Mouse (Mus musculus): ENCODE measurements around the gene Vstm2l.
A peak's percentile ranks its signal among the peaks of the same experiment; 100 is the strongest.

Gene Vstm2l

DNA sequence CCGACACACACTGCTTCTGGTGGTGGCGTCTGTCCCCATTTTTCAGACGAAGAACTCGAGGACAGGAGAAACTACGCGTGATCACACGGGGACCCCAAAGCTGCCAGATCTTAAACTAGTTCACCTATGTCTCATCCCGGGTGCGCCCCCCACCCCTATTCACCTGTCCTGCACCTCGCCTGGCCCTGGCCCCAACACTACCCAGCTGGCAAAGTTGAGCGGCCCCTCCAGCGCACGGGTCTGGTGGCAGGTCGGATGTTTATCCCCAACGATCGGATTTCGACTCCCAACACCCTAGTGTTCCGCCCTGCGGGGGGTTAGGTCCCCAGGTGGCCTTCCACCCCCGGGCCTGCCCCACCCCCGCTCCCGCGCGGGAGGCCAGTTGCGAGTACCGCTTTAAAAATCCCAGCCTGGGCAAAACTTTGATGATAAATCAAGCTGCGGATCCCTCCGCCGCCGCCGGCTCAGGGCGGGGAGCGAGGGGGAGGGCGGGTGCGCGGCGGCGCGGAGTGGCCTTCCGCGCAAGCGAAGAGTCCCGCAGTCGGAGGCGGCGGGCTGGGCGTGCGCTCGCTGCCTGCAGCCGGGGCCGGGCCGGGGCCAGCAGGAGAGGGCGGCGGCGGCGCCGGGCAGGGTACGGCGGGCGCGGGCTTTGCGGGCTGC, at the start of gene Vstm2l:
Vstm2l (plus strand) TSS at position 549 of the 660 bp plus-strand sequence.
- DNase-seq (ENCODE audit: low read depth), result no peak

DNA sequence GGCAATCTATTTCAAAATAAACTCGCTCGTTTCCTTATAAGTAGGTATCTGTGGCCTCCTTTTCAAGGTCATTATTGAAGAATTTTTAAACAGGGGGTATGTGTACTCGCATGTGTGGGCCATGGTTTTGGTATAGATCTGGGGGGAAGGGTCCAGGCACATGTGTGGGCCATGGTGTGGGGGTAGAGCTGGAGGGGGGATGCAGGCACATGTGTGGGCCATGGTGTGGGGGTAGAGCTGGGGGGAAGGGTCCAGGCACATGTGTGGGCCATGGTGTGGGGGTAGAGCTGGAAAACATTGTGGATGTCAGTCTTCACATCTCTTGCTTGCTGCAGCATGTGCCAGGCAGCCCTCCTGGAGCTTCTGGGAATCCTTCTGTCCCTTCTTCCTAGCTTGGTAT, 47.3 kb upstream of the Vstm2l start:
- DNase-seq (ENCODE audit: low read depth), result no peak

DNA sequence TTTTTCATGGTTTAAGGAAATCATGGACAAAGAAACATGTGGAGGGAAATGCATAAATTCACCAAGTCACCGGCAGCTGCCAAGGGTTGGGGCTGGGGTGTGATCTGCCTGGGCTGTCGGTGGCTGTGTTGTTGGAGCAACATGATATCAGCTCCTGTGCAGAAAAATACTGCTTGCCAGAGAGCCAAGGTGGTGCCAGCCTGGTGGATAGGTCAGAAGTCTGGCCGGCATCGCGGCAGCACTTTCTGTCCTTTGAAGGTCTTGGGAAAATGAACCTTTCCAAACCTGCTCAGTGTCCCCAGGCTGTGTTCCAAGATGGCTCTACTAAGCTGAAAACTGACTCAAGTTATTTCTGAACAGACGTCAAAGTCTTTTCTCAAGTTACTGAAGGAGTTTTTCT, 44.2 kb upstream of the Vstm2l start:
- DNase-seq (ENCODE audit: low read depth), result no peak

DNA sequence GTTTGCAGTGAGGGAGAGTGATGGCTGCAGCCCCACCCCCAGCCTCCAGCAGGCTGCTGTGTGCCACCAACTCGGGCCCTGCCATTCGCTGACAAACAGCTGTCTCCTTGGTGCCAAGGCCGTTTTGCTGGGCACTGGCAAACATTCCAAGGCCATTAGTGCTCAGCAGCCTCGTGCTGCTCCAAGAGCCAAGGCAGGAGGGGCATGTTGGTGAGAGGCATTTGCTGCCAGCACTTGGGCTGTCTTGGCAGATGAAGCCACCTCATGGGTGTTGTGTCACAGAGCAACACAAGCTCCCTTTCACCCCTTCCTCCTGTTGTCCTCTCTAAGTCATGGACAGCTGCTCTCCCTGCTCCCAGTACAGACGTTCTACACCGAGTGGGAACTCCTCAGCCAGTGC, 41.2 kb upstream of the Vstm2l start:
- no peak for DNase-seq (ENCODE audit: low read depth)

DNA sequence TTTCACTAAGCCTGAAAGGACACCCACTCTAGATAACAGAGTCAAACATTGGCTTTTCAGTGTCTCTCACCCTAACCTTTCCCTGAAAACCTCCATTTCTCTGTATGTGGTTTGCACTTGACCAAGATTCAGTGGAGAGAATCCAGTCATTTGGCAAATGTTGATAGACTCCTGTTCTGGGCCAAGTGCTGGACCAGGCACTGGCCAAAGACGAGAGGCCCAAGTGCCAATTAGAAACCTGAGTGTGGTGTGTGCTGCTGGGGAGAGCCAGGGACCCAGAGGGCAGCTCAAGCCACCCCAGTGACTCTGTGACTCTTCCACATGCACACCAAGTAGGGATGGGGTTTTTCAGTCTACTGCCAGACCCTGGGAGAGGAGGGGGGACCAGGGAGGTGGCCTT, 40.8 kb upstream of the Vstm2l start:
- DNase-seq (ENCODE audit: low read depth), result no peak

DNA sequence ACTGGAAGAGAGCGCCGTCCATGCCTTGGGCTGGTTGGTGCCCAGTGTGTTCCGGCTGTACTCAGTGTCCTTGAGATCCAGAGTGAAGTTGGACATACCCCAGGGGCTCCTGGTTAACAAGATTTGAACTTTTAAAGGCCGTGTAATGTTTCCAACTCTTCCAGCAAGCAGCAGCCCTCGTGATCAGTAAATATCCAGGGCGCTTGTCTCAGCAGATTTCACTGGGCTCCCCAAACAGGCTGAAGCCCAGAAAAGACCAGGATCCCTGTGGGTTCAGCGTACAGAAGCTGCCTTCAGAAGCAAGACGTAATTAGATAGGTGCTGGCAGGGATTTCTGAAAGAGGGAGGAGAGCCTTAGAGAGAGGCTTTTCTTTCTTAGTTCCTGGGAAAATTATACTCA, 39.3 kb upstream of the Vstm2l start:
- DNase-seq (ENCODE audit: low read depth), result no peak

DNA sequence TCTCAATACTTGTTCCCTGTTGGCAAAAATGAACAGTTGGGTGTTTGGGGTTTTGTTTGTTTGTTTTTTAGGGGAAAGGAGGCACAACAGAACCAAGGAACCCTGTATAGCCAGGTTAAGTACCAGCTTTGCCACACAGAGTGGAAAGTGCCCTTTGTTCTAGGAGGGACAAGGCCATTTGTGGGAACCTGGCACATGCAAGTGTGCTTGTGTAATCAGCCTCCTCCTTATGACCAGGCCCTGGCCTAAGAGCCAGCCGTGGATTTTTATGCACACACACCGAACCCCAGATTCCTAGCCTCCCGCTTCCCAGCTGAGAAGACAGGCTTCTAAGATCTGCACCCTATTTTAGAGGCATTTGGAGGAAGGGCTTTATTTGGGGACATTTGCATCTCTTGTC, 37.1 kb upstream of the Vstm2l start:
- no peak for DNase-seq (ENCODE audit: low read depth)

DNA sequence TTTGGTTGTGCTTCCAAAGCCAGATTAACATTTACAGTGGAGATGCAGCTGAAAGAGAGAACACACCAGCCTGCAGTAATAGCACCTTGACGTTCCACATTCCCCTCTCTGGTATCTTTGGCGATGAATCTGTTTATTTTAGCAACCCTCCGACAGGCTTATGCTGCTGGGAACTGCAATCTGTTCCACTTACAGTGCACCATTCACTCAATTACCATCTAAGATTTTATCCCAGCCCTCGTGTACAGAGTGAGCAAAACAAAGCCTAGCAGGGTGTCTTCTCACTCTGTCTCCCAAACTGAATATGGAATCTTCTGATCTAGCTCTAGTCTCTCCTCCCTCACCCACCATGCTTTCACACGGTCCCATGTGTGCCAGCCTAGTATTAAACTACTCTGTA, 36.5 kb upstream of the Vstm2l start:
- DNase-seq (ENCODE audit: low read depth), result no peak

DNA sequence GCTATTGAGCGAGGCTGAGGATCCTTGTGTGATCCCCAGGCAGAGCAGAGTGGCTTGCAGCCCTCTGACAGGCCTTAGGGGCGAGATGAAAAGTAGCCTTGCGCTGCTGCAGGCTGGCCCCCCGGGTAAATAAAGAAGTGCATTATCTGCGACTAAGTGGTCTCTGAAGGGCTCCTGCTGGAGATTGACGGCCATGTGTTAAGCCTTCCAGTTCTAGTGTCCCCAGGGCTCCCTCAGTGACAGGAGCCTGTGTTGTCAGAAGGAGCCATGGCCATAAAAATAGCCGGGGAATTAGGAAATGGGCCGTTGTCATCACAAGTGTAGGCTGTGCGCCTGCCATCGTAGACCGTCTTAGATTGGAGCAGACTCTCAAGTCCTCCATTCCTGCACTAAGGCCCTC, 32.5 kb upstream of the Vstm2l start:
- DNase-seq (ENCODE audit: low read depth), result no peak

DNA sequence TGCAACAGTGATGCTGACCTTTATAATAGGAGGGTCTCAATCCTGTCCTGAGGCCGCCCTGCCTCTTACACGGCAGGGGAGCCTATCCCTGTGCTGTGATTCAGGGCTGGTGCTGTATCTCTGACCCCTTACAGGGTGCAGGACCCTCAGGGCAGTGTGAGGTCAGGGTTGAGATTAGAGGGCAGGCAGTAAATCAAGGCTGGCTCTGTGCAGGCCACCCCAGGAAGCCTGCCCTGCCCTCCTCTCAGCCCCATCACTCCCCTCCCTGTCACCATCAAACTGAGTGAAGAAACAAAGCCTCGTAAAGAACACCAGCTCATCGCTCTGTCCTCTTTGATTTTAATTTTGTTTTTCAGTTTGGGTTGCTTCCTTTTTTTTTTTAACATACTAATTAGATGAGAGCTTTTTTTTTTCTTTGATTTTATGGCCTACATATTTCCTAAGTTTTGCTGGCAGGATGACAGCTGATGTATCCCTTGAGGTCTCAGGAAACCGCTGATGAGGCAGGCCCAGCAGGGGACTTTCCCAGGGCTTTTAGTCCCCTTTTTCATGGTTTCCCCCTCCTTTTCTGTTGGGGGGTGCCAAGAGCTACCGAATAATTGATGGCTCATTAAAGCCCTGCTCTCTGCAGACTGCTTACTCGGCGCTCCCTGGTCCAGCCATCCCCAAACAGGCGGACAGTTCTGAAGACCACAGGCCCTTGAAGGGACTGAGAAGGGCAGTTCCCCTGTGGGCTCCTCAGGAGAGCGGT, 27.0 kb upstream of the Vstm2l start:
- no peak for DNase-seq (ENCODE audit: low read depth)

DNA sequence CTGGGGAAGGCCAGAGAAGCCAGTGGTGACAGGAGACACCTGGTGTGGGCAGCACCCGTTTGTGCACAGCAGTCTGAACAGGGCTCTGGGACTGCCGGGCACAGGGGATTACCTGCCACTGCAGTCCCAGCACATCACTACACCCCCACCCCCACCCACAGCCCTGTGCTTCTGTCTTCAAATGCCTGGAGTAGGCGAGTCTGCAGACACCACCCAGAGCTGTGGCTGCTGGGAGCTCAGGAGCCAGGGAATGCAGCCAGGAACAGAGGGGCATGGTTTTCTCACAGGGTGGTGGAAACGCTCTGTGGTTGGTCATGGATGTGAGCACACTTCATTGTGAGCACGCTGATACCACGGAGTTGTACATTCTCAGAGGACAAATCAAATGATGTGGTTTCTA, 23.3 kb upstream of the Vstm2l start:
- no peak for DNase-seq (ENCODE audit: low read depth)

DNA sequence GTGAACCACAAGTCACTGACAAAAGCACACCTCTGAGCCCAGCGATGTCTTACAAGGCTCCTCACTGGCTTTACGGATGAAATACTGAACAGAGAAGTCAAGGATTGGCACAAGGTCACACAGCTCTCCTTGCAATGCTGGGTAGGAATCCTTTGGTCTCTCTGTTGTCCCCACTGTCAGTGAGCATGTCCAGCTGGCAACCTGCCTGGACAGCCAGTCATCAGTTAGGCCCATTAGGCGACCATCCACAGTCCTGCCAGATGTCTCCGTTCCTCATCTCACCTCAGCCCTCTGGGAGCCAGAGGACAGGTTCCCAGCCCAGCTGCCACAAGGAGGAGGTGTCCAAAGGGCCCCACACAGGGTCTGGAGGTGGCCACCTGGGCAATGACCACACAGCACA, 17.3 kb upstream of the Vstm2l start:
- no peak for DNase-seq (ENCODE audit: low read depth)

DNA sequence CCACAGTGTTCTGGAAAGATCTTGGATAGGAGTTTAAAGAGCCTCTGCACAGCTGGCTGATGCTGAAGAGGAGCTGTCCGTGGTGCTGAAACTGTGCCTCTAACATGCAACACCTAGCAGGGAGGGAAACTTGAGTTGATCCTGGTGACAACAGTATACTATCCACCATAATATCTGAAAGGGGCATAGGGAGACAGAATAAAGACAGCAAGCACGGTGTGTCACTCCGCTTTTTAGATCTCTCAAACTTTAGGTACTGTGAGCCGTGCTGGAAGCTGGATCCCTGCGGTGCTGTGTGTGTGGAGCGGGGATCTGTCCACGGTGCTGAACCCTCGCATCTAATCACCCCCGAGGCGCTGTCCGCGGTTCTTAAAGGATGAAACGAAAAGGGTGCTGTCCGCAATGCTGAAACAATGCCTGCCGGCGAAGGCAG, 1.2 kb upstream of the Vstm2l start:
- peak; percentile 64 for DNase-seq (ENCODE audit: low read depth)

DNA sequence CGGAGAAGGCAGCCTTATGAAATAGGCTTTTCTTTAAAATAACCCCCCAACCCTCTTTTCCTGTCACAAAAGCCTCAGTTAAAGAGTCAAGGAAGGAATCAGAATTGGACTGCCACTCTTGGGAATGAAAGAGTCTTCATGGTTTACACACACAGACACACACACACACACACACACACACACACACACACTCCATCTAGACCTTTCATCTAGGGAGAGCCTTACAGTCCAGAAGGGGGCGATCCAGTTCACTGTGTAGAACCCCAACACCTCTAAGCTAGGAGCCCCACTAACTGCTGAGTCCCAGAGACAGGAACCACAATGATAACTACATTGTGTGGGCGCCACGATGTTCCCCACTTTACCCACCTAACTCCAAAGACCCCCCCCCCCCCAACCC, 748 bp upstream of the Vstm2l start:
- DNase-seq (ENCODE audit: low read depth), result no peak

DNA sequence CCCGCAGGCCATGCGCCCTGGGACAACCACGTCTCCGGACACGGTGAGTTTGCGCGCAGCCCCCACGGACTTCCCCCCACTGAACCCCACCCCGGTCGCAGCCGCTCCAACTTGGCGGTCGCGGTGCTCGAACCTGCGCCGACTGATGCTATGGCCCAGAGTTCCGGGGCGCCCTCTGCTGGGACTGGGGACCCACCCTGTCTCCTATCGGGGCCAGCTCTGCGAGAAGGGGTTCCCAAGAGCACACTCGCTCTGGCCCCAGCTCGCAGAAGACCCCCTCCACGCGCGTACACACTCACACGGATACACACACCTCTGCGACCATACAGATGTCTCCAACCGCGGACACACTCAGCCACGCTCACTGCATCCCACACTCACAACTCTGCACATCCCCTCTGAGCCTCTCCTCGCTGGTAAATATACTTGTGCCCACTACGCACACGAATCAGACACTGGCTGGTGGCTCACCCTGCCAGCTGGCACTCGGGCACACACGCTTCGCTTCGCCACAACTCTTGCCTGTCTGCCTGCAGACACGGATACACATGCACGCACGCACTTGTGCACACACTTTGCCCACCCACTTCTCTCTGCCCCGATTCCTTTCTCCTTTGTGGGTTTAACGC, 550 bp downstream of the Vstm2l start:
- DNase-seq (ENCODE audit: low read depth), result no peak

DNA sequence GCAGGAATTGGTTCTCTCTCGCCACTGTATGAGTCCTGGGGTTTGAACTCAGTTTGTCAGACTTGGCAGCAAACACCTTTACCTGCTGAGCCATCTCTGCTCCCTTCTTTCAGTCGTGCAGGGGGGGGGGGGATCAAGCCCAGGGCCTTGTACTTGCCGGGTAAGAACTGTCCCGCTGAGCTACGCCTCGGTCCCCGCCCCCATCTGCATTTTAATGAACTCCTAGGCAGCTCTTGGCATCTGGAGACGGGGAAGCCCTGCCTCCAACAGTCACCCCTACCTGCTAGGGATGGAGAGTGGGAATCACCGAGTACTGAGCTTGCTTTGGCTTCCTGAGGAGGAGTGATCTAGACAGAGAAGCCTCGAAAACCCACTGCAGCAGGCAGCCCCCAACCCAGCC, 4.1 kb downstream of the Vstm2l start:
- DNase-seq (ENCODE audit: low read depth), result no peak

DNA sequence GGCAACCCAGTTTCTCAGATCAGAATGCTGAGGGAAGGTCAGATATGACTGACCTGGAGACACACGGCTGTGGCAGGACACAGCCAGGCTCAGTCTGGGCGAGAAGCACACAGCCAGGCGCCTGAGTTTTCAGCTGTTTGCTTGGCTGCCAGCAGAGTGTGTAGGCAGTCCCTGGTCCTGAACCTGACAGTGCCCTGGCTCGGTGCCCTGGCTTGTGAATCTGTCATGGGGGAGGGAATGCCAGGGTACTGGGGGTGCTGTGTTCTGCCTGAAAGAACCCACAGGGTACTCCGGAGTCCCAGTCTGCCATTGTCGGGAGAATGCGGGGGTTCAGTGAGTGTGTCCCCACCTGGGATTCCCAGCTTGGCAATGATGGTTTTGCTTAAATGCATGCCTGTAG, 7.1 kb downstream of the Vstm2l start:
- DNase-seq (ENCODE audit: low read depth), result no peak

DNA sequence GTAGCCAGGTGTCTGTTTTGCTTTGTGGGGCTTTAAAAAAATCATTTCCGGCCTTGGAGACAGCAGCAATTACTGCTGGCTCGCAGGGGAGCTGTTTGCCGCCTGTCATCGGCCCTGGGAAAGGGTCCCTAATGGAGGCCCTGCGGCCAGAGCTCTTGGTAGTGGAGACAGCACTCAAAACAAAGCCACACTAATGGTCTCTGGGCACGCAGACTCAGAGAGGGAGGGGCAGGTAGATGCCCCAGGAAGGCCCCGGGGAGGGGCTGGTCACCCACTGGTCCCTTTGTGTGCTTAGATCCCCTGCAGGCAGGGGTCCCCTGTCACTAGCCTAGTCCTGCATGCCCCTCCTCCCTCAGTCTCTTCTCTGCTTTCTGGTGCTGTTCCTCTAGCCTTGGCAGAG, 9.0 kb downstream of the Vstm2l start:
- no peak for DNase-seq (ENCODE audit: low read depth)

DNA sequence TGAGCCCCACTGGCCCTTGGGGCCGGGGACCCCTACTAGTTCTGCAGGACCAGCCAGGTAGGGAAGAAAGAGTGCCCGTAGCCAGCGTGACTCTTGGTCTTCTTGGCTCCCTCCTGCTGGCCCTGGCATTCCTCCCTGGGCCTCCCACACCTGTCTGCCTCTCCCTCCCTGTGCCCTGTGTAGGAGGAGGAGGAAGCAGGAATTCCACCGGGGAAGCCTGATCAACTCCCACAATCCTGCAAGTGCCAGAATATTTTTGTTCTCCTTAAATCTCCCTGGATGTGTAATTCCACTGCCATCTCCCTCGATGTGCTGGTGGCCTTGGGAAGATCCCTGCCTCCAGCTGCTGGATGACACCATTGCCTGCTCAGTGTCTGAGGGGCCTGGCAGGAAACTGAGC, 10.1 kb downstream of the Vstm2l start:
- DNase-seq (ENCODE audit: low read depth), result no peak

DNA sequence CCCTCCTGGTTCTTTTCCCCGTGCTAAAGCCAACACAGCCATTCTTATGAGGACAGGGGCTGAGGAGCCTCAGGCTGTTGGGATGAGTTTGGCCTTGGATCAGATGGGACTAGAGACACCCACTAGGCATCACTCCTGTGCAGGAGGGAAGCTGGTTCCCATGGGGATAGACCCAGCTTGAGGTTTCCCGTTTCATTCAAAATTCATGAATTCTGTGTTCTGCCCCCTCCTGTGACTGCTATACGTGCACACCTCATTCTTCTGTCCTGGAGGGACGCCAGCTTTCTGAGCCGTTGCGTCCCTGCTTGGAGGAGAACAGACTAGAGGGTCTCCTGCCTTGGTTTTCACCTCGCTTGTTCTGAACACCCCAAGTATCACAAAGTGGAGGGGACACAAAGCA, 12.0 kb downstream of the Vstm2l start:
- no peak for DNase-seq (ENCODE audit: low read depth)

DNA sequence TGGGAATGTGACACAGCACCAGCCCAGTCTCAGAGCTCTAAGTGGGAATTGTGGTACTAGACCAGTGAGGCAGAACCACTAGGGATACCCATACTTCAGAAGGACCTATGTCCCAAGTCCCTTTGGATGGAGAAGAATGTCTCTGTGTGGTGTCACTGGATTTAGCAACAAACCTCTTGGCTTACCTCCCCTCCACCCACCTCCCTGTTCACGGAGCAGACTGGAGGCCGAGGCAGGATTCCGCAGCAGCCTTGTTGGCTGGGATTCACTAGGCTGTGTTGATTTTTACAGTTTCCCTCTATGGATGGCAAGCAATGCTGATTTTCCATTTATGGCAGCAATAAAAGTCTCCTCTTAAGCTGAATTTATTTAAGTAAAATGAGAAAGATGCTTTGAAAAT, 12.5 kb downstream of the Vstm2l start:
- DNase-seq (ENCODE audit: low read depth), result no peak

DNA sequence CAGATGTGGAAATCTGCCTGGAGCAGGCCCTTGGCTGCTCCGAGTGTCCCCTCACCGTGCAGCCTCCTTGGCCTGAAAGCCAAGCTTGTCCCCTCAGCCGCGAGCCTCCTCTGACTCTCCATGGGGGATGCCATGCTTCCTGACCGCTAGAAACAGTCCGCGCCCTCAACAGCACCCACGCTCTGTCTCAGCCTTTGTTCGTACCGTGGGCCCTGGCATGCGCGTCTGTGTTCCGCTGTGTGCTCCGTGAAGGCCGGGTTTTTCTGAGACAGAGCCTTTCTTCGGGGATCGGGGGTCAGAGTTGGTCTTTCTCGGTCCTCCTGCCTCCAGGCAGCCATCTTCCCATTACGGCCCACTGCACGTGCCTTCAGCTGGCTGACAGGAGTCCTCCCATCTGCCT, 12.9 kb downstream of the Vstm2l start:
- DNase-seq (ENCODE audit: low read depth), result no peak

DNA sequence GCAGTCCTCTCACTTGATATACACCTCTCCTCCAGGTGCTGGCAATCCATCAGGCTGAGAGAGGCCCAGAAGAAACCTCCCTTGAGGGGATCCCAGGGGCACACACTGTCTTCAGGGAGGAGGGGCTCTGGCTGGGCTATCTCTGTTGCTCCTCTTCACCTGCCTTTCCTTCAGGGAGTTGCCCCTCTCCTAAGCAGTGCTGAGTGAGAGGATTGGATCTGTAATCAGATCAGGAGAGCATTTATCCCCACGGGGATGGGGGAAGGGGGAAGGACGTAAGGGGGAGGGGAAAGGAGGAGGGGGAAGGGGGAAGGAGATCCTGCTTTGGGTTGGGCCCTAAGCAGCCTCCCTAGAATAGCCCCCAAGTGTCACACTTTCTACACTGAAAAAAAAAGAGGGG, 13.4 kb downstream of the Vstm2l start:
- no peak for DNase-seq (ENCODE audit: low read depth)

DNA sequence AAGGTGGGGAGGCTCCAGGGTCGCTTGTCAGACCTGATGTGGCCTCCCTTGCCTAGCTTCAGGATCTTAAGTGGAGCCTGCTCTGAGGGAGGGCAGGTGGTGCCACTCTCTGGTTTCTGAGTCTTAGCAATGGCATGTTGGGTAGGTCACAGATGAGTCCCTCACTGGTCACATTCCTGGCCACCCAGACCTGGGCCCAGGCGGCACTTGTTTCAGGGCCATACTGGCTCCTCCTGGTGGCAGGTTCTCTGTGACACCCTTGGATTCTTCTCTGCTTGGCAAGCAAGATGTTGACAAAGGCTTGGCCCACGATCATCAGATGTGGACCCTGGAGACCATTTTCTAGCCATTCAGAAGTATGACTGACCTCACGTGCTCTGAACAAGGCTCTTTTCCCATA, 18.2 kb downstream of the Vstm2l start:
- DNase-seq (ENCODE audit: low read depth), result no peak

Data from naive thymus-derived CD4-positive, alpha-beta T cell, adult 2 months (primary cell).